Comparison of ENCODE assay signal across 12 mouse cellular contexts in the genomic region with DNA sequence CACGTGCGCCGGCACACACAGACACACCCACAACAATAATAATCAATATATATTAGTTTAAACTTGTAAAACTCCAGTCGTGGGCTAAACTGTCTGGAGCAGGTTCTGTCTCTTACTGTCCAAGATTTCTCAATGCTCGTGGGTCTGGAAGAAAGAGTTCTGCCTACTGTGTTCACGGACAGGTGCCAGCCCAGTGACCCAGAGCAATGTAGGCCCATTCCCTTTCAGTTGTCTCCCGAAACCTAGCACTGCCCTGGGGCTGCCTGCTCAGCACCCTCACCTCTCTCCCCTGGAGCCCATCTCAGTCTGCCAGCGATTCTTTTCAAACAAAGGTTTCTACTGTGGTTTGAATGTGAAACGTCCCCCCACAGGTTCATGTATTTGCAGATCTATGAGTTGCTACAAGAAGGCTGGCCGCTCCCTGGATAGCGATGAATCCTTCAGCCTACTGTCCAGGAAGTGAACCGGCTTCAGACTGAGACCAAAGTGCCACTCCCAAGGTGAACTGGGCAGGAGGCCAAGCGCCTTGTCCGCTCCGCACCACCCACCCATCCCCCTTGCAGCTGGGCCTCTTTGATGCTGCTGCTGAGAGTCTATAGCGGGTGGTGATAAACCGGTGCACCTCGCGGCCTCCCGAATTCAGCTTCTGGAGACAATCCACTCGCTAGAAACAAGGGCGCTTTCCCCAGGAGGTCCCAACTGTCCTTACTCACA. TPM values are rescaled to one million over a fixed set of nuclear protein-coding genes. Genes with fewer than 3 reads are reported as not detected.
DNase-seq lines count a peak whose midpoint lies in the region; ATAC-seq and TF ChIP-seq lines count a peak whose summit lies in the region.
"Had no signal": no experiment of that assay in that cellular context is flagged by ENCODE, and none has a peak within 500 bp of the region (broad histone marks: within the 10 kb centered on the region; RNA-seq: fewer than 3 reads in every experiment).

No protein-coding gene starts in this region.

- H3K27ac ChIP-seq in kidney, adult 2 months (ENCODE audit: insufficient read depth, low read depth, low read length): no peak overlapping the region
- no peak overlapping the region for H3K27ac ChIP-seq in hindbrain, embryonic 11.5 days (ENCODE audit: low read depth, low read length)

- no peak overlapping the region for H3K9ac ChIP-seq in hindbrain, embryonic 11.5 days (ENCODE audit: low read depth, low read length)

- no peak overlapping the region for H3K4me3 ChIP-seq in kidney, adult 2 months (ENCODE audit: insufficient read depth, low read depth, low read length)
- H3K4me3 ChIP-seq in hindbrain, embryonic 11.5 days (ENCODE audit: low read depth, low read length): no peak overlapping the region

- no peak for ATAC-seq in monocyte, adult 5-6 weeks (replicated peaks; ENCODE audit: insufficient number of reproducible peaks, low FRiP score, low TSS enrichment, poor library complexity, severe bottlenecking)
- no peak for ATAC-seq in hindbrain, embryonic 11.5 days (ENCODE audit: low FRiP score)
- ATAC-seq: midbrain, embryonic 16.5 days; Patski had no signal

- no peaks in the 10 kb centered on the region for H3K9me3 ChIP-seq in hindbrain, embryonic 11.5 days (ENCODE audit: control insufficient read depth, low read length)

- H3K27me3 ChIP-seq in kidney, adult 2 months (replicated peaks; ENCODE audit: control insufficient read depth, insufficient read depth, low read length): no peaks in the 10 kb centered on the region
- H3K27me3 ChIP-seq in hindbrain, embryonic 11.5 days (ENCODE audit: control insufficient read depth, insufficient read depth, low read length): 0 out of 2 replicates have a peak, but pooled peaks cover 2% of the 10 kb centered on the region

- intact Hi-C loops in left cerebral cortex, postnatal 4 days (cut with DNase I): loop anchor here (10.0 kb wide), 2 partner anchors 122 to 212 kb away; partner anchors contain the start of gene Necap1

- no peak for TF ChIP-seq POLR2A in kidney, adult 2 months (IDR thresholded peaks at IDR 0.05; ENCODE audit: low read depth, low read length)

- TF ChIP-seq CTCF in kidney, adult 2 months (conservative IDR thresholded peaks at IDR 0.05; ENCODE audit: insufficient read depth, insufficient read length, low read depth, low read length): no peak

- 28% methylated on average over 22 of the region's 22 CpGs for WGBS in kidney, adult 2 months
- WGBS in hindbrain, embryonic 11.5 days: 36% methylated on average over 22 of the region's 22 CpGs

- no peaks in the 10 kb centered on the region for H3K36me3 ChIP-seq in kidney, adult 2 months (ENCODE audit: control insufficient read depth, insufficient read depth, low read length)
- H3K36me3 ChIP-seq in hindbrain, embryonic 11.5 days (ENCODE audit: control insufficient read depth, insufficient read depth, low read length): no peaks in the 10 kb centered on the region

- H3K4me2 ChIP-seq in hindbrain, embryonic 11.5 days (replicated peaks; ENCODE audit: low read depth, low read length): no peak overlapping the region

- H3K4me1 ChIP-seq in kidney, adult 2 months (ENCODE audit: control insufficient read depth, insufficient read depth, low read length): peaks cover 7% of the 10 kb centered on the region
- H3K4me1 ChIP-seq in hindbrain, embryonic 11.5 days (replicated peaks; ENCODE audit: control insufficient read depth, insufficient read depth, low read length): no peaks in the 10 kb centered on the region

- peak; percentile 28 for DNase-seq in left cerebral cortex, postnatal 4 days
- DNase-seq in left cerebral cortex, adult 18-20 months (ENCODE audit: low spot score in 2 of 2): no peak
- DNase-seq in adrenal gland, postnatal 25 days: peak; percentile 56
- peak; percentile 90 for DNase-seq in kidney, adult 2 months
- DNase-seq in lung, postnatal 14 days: peak; percentile 12
- no peak for DNase-seq in hindbrain, embryonic 11.5 days (ENCODE audit: low spot score)
- DNase-seq: gastrocnemius, postnatal 14 days had no signal

RNA-seq across cellular contexts. Expression of gene Dppa3, which starts 36.5 kb away (rescaled TPM):
- total RNA-seq in left cerebral cortex, postnatal 4 days (2021): not detected
- total RNA-seq in left cerebral cortex, adult 18-20 months (2021): not detected
- total RNA-seq in adrenal gland, postnatal 25 days (2021): not detected in 2 replicates
- polyA plus RNA-seq in kidney, adult 2 months (2012; rRNA removed): not detected in 2 replicates
- 8.6 TPM in 1 of 3 replicates, not detected in the others for total RNA-seq in monocyte, adult 5-6 weeks (2017)
- polyA plus RNA-seq in hindbrain, embryonic 11.5 days (2014; fragmentation: Nextera tagmentation; extraction: Ambion mirVana): not detected in 2 replicates
- total RNA-seq: gastrocnemius, postnatal 14 days had no signal
- polyA plus RNA-seq: cortical plate, adult 2 months; midbrain, embryonic 16.5 days; Patski; small intestine, adult 2 months had no signal

RNA-seq across cellular contexts. Expression of gene Nanog, which starts 44.6 kb away (rescaled TPM):
- total RNA-seq in left cerebral cortex, postnatal 4 days (2021): not detected
- not detected for total RNA-seq in left cerebral cortex, adult 18-20 months (2021)
- total RNA-seq in adrenal gland, postnatal 25 days (2021): not detected in 2 replicates
- 0.06 TPM in 1 of 2 replicates, not detected in the other for polyA plus RNA-seq in kidney, adult 2 months (2012; rRNA removed)
- not detected in 3 replicates for total RNA-seq in monocyte, adult 5-6 weeks (2017)
- polyA plus RNA-seq in hindbrain, embryonic 11.5 days (2014; fragmentation: Nextera tagmentation; extraction: Ambion mirVana): 0.07 and 0.32 TPM in 2 replicates
- total RNA-seq: gastrocnemius, postnatal 14 days had no signal
- polyA plus RNA-seq: midbrain, embryonic 16.5 days; small intestine, adult 2 months had no signal

RNA-seq across cellular contexts. Expression of gene Gdf3, which starts 52.8 kb away (rescaled TPM):
- total RNA-seq in left cerebral cortex, postnatal 4 days (2021): not detected
- not detected for total RNA-seq in left cerebral cortex, adult 18-20 months (2021)
- not detected in 2 replicates for total RNA-seq in adrenal gland, postnatal 25 days (2021)
- not detected in 2 replicates for polyA plus RNA-seq in kidney, adult 2 months (2012; rRNA removed)
- 1.7 to 3.5 TPM (median 2.5 TPM) in 3 replicates for total RNA-seq in monocyte, adult 5-6 weeks (2017)
- polyA plus RNA-seq in hindbrain, embryonic 11.5 days (2014; fragmentation: Nextera tagmentation; extraction: Ambion mirVana): 0.25 TPM in 1 of 2 replicates, not detected in the other
- total RNA-seq: gastrocnemius, postnatal 14 days had no signal
- polyA plus RNA-seq: cortical plate, adult 2 months; Patski; small intestine, adult 2 months had no signal

Comparison
In these comparisons a context has a peak if more than half of its experiments do, and no peak if none do; other contexts are left out.
1. DNase-seq: peak in left cerebral cortex, postnatal 4 days (single experiment), adrenal gland, postnatal 25 days (single experiment), kidney, adult 2 months (single experiment) and lung, postnatal 14 days (single experiment); none in left cerebral cortex, adult 18-20 months (0 of 2) and hindbrain, embryonic 11.5 days (single experiment).